Mouse (Mus musculus) CD4-positive naive resting alpha-beta T cell, adult 76 days (primary cell): ENCODE measurements around the gene Rbm44. TPM values are rescaled to one million over a fixed set of nuclear protein-coding genes. Genes with fewer than 3 reads are reported as not detected.

ENCODE experiments used
- total RNA-seq: library from RNA; stranded (reverse); gene quantifications from one replicate; pipeline ENCODE4 v1.2.4, GENCODE M21; 2023

Gene Rbm44
- total RNA-seq: 0.82 TPM

DNA sequence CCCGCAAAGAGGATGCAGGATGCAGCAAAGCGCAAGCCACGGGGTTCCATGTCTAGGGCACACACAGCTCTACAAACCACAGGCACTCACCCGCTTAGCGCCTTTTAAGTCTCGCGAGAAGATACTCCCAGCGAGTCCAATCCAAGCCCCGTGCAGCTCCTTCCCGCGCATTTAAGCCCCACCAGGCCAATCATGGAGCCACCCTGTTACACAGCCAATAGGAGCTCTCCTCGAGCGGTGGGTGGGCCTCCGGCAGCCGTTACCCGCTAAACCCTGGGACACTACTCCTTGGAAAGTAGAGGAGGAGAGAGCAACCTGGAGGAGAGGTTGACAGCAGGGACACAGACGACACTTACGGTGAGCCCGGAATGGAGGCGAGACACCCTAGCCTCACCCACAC lies at the start of gene Rbm44:
Rbm44 (plus strand) TSS at position 277 of the 400 bp plus-strand sequence.

DNA sequence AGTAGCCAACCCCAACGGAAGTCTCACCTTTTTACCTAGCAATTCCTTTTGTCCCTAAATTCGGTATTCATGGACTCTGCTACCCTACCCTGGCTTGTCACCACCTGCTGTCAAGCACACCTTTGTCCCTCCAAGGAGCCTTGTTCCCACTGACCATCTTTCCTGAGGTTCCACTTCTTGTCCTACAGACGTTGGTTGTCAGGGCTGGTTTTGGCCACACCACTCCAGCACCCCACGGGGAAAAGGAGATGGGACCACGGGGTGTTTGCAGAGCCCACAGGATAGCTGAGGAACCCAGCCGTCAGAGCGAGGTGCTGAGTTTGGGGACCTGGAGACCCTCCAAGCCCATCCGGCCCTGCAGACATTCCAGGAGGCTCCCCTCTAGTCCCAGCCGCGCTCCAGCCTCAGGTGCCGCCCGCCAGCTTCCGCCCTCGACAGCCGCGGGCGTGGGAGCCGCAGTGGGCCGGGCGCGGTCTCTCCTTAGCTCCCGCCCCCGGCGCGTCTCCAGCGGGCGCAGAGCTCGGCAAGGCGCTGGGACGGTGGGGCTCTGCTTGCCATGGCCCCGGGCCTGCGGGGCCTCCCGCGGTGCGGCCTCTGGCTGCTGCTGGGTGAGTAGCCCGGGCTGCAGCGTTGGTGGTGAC lies 34.8 kb downstream of the Rbm44 start, which contains the start of gene Ramp1:
Ramp1 (plus strand) TSS at position 290 of the 641 bp plus-strand sequence.

Other genes starting within 250 kb of the Rbm44 start
- not detected for gene Mlph, start 230.0 kb upstream of the Rbm44 start, total RNA-seq
- gene Prlh, start 192.0 kb upstream of the Rbm44 start, total RNA-seq: not detected
- gene Rab17, start 175.4 kb upstream of the Rbm44 start, total RNA-seq: not detected
- gene Lrrfip1, start 146.4 kb upstream of the Rbm44 start, total RNA-seq: 237 TPM
- 17.5 TPM for gene Ramp1, start 34.7 kb downstream of the Rbm44 start, total RNA-seq
- gene Ube2f, start 105.2 kb downstream of the Rbm44 start, total RNA-seq: 55.4 TPM
- 16.3 TPM for gene Scly, start 153.2 kb downstream of the Rbm44 start, total RNA-seq
- 0.23 TPM for gene Espnl, start 177.0 kb downstream of the Rbm44 start, total RNA-seq
- gene Klhl30, start 205.9 kb downstream of the Rbm44 start, total RNA-seq: not detected
- 0.62 TPM for gene Erfe, start 221.3 kb downstream of the Rbm44 start, total RNA-seq